Mouse (Mus musculus) lung, embryonic 14.5 days (tissue): ENCODE data around the gene Glis1. TPM values are rescaled to one million over a fixed set of nuclear protein-coding genes. Genes with fewer than 3 reads are reported as not detected.
"Not testable (repeated sequence)": the region's sequence is repeated elsewhere in the genome, so short reads cannot be mapped to it uniquely, and the experiment has no call there.

Experiments used
- ATAC-seq: fragments of 200-750 bp; cut with Nextera tagmentation; 2 replicates; pipeline ENCODE4 v1.8.0; 2017; ENCODE audit warnings: mild to moderate bottlenecking, moderate TSS enrichment, moderate library complexity; ENCODE audit not compliant: insufficient read depth
- DNase-seq: peaks from one replicate; pipeline ENCODE4 v3.0.0-alpha.2; 2015
- H3K27ac ChIP-seq: fragments of 300-500 bp; sonication (generic); 2 replicates; pipeline ENCODE4 v1.5.1; 2014; ENCODE audit warnings: low read depth, mild to moderate bottlenecking, moderate library complexity
- H3K27me3 ChIP-seq: fragments of 300-500 bp; sonication (generic); 2 replicates; pipeline ENCODE4 v1.6.1; 2014; ENCODE audit warnings: low read length, control low read depth; ENCODE audit not compliant: insufficient read depth
- H3K36me3 ChIP-seq: fragments of 300-500 bp; sonication (generic); 2 replicates; pipeline ENCODE4 v1.6.1; 2014; ENCODE audit warnings: control low read depth; ENCODE audit not compliant: insufficient read depth
- H3K4me1 ChIP-seq: fragments of 300-500 bp; sonication (generic); 2 replicates; pipeline ENCODE4 v1.6.1; 2014; ENCODE audit warnings: antibody characterized with exemption, control low read depth; ENCODE audit not compliant: insufficient read depth
- H3K4me2 ChIP-seq: fragments of 300-500 bp; sonication (generic); 2 replicates; pipeline ENCODE4 v1.6.1; 2014; ENCODE audit warnings: mild to moderate bottlenecking
- H3K4me3 ChIP-seq: fragments of 300-500 bp; sonication (generic); 2 replicates; pipeline ENCODE4 v1.5.1; 2014; ENCODE audit warnings: low read depth, low read length
- H3K9ac ChIP-seq: fragments of 300-500 bp; sonication (generic); 2 replicates; pipeline ENCODE4 v1.6.1; 2014
- H3K9me3 ChIP-seq: fragments of 300-500 bp; sonication (generic); 2 replicates; pipeline ENCODE4 v1.6.1; 2016; ENCODE audit warnings: low read depth, low read length, control low read depth
- CTCF ChIP-seq: IDR thresholded peaks from 2 replicates; pipeline ENCODE4 v1.5.1; 2016; ENCODE audit warnings: antibody characterized with exemption, low read depth
- WGBS: fragments of 180-500 bp; shearing (Covaris S2); extraction: QIAGEN DNeasy Blood & Tissue Kit; methylation state at CpG from one replicate; pipeline ENCODE4 v1.1.7; 2014; 5-methylcytosine and 5-hydroxymethylcytosine counted together
- polyA plus RNA-seq: library from polyadenylated mRNA; unstranded; fragments of >200 nt; fragmentation: Nextera tagmentation; extraction: Ambion mirVana; gene quantifications from 2 replicates; pipeline ENCODE4 v1.2.1, GENCODE M21; 2014

Gene Glis1
- polyA plus RNA-seq, 1 experiment from 2014 or later = 2.9 TPM

DNA sequence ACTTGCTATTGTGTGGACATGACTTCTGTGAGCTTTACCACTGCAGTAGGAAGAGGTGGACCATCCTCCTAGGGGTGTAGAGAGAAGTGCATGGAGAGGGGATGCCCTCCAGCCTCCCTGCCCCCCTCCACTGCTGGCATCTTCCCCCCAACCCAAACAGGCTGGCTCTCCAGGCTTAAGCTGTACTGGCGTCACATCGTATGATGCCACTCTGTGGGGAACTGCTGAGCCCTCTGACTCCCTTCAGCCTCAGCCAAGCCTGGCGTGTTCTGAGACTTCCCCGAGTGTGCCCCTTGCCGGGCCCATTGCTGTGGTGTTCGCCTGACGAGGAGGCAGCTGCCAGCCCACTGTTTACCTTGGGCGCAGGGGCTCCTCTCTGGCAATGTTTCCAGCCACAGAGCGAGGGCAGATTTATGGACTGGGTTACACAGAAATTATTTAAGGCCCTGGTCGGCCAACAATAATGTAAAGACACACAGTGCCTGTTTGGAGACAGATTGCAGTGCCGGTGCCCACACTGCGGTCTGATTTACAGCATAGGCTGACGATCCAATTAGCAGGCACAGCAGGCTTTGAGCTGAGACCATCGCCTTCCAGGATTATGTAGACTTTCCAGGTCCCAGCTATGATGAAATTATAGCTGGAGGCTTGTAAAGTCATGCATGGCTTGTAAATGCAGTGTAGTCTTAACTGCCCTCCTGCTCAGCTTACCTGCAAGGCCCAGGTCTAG is 156.6 kb downstream of the Glis1 start:
- Histone ChIP-seq H3K36me3 (no peaks in the 10 kb centered on the region), H3K4me3 (no peak overlapping the region), H3K9me3 (no peaks in the 10 kb centered on the region), H3K4me1 (no peaks in the 10 kb centered on the region), H3K27ac (no peak overlapping the region), H3K27me3 (no peaks in the 10 kb centered on the region), H3K9ac (no peak overlapping the region), H3K4me2 (no peak overlapping the region)
- DNase-seq (peak; percentile 31), ATAC-seq (peak; percentile 17; the same call in 1 of the 2 replicates)
- no peak for TF ChIP-seq CTCF
- 38% methylated on average over 14 of the region's 14 CpGs for WGBS

- Histone ChIP-seq H3K4me1 (peaks cover 12% of the 10 kb centered on the region), H3K9me3 (no peaks in the 10 kb centered on the region), H3K9ac (no peak overlapping the region), H3K27ac (no peak overlapping the region), H3K27me3 (no peaks in the 10 kb centered on the region), H3K4me3 (no peak overlapping the region), H3K4me2 (no peak overlapping the region), H3K36me3 (no peaks in the 10 kb centered on the region)
- no peak for TF ChIP-seq CTCF
- DNase-seq = no peak
- no peak for ATAC-seq
- WGBS = 81% methylated on average over 4 of the region's 4 CpGs
Measured at GRCm38 (mm10) chr4:107593426-107593825, 159.0 kb downstream of the Glis1 start.

GRCm38 (mm10) chr4:107597226-107597897 is 163.0 kb downstream of the Glis1 start:
- ATAC-seq = no peak
- no peak overlapping the region for H3K4me3 ChIP-seq
- no peaks in the 10 kb centered on the region for H3K27me3 ChIP-seq
- peak overlapping the region; percentile 18; the same call in 1 of the 2 replicates for H3K4me2 ChIP-seq
- no peak for TF ChIP-seq CTCF
- DNase-seq = no peak
- H3K9me3 ChIP-seq = no peaks in the 10 kb centered on the region
- 44% methylated on average over 9 of the region's 9 CpGs for WGBS
- H3K36me3 ChIP-seq = no peaks in the 10 kb centered on the region
- peaks cover 13% of the 10 kb centered on the region for H3K4me1 ChIP-seq
- no peak overlapping the region; the same call in 1 of the 2 replicates for H3K9ac ChIP-seq
- H3K27ac ChIP-seq = no peak overlapping the region

DNA sequence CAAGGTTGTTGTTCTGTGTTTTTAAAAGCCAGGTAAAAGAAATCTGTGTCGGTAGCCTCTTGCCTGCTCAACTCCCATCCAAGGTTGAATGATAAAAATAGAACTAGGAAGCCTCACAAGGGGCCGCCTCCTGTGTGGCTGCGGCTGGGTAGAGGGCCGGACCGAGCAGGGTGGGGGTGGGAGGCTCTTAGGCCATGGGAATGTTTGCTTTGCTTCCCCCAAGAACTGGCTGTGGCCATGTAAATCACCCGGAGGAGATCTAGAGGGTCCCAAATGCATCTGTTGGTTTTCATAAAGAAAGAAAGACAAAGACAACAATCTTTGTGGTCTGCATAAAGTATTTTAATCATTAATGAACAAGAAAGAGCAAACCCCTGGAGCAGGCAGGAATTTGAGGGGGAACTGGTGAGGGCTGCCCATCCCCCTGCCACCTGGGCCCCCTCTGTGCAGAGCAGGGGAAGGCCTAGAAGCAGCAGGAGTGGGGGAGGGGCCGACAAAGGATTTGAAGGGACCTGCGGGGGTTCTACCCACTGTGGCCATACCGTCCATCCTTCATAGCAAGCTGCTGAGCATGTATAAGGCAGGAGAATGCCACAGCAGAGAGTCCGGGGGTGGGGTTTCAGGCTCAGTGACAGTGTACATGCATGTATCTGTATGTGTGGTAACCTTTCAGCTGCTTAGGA is 163.6 kb downstream of the Glis1 start:
- H3K9ac ChIP-seq = no peak overlapping the region; the same call in 1 of the 2 replicates
- 9% methylated on average over 10 of the region's 10 CpGs for WGBS
- TF ChIP-seq CTCF = no peak
- no peaks in the 10 kb centered on the region for H3K27me3 ChIP-seq
- ATAC-seq = peak; percentile 52; the same call in 1 of the 2 replicates
- H3K4me2 ChIP-seq = peak overlapping the region; percentile 18
- H3K4me1 ChIP-seq = peaks cover 13% of the 10 kb centered on the region
- H3K27ac ChIP-seq = peak overlapping the region; percentile 14; the same call in 1 of the 2 replicates
- H3K4me3 ChIP-seq = no peak overlapping the region
- no peaks in the 10 kb centered on the region for H3K36me3 ChIP-seq
- DNase-seq = no peak
- H3K9me3 ChIP-seq = no peaks in the 10 kb centered on the region

DNA sequence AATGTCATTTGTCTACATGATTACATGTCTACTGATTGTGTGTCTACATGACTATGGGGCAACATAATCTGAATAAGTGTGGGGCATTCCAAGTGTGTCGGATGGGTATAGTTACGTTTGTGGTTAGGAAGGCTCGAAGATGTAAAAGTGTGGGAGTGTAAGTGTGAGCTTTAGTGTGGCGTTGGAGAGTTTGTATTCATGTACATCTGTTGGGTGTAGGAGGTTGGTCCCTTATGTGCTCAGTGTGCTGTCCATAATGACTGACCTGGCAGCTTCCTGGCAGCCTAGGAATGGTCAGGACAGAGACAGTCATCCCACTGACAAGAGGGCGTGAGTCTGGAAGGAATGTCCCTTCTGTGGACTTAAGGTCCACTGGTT is 164.2 kb downstream of the Glis1 start:
- H3K9ac ChIP-seq, H3K4me2 ChIP-seq, DNase-seq, H3K36me3 ChIP-seq, H3K4me3 ChIP-seq, H3K9me3 ChIP-seq, ATAC-seq, H3K27ac ChIP-seq, H3K27me3 ChIP-seq: not testable (repeated sequence)
- H3K4me1 ChIP-seq = peaks cover 13% of the 10 kb centered on the region
- WGBS = 80% methylated on average over 5 of the region's 5 CpGs

- Histone ChIP-seq H3K36me3 (no peaks in the 10 kb centered on the region), H3K9ac (no peak overlapping the region), H3K9me3 (no peaks in the 10 kb centered on the region), H3K4me1 (peaks cover 13% of the 10 kb centered on the region), H3K4me3 (no peak overlapping the region), H3K4me2 (no peak overlapping the region), H3K27ac (no peak overlapping the region), H3K27me3 (no peaks in the 10 kb centered on the region)
- WGBS = 73% methylated on average over 7 of the region's 7 CpGs
- DNase-seq (no peak), ATAC-seq (no peak)
- no peak for TF ChIP-seq CTCF
Measured at GRCm38 (mm10) chr4:107602284-107602683, 167.9 kb downstream of the Glis1 start.

- no peak overlapping the region for H3K27ac ChIP-seq
- H3K36me3 ChIP-seq = no peaks in the 10 kb centered on the region
- ATAC-seq (0 out of 2 replicates have a peak, but pooled peaks have one; percentile 35), DNase-seq (peak; percentile 41)
- no peaks in the 10 kb centered on the region for H3K9me3 ChIP-seq
- TF ChIP-seq CTCF = peak; percentile 39
- H3K9ac ChIP-seq = no peak overlapping the region
- WGBS = 71% methylated on average over 14 of the region's 14 CpGs
- no peak overlapping the region for H3K4me2 ChIP-seq
- peaks cover 7% of the 10 kb centered on the region for H3K4me1 ChIP-seq
- H3K27me3 ChIP-seq = no peaks in the 10 kb centered on the region
- no peak overlapping the region for H3K4me3 ChIP-seq
Measured at GRCm38 (mm10) chr4:107602787-107603186, 168.4 kb downstream of the Glis1 start.
